ENCODE assay signal across 26 mouse cellular contexts in genomic region chr16:78442830-78443229, GRCm38 (mm10).
DNase-seq lines count a peak whose midpoint lies in the region; ATAC-seq and TF ChIP-seq lines count a peak whose summit lies in the region.
"Had no signal": no experiment of that assay in that cellular context is flagged by ENCODE, and none has a peak within 500 bp of the region (broad histone marks: within the 10 kb centered on the region; RNA-seq: fewer than 3 reads in every experiment).

No protein-coding gene starts in this region.

- peak overlapping the region; percentile 27 for H3K4me3 ChIP-seq in left cerebral cortex, adult 2 months
- H3K4me3 ChIP-seq: embryonic facial prominence, embryonic 10.5 days; embryonic facial prominence, embryonic 15.5 days; heart, embryonic 10.5 days; heart, embryonic 15.5 days; hindbrain, embryonic 12.5 days; liver, embryonic 12.5 days had no signal

- no peak for DNase-seq in frontal cortex, postnatal 14 days (ENCODE audit: low spot score in 2 of 2)
- no peak for DNase-seq in left cerebral cortex, adult 2 months (ENCODE audit: extremely low spot score in 1 of 2, low spot score in 2 of 2)
- DNase-seq in left cerebral cortex, postnatal 10 days (ENCODE audit: extremely low spot score in 1 of 2, low spot score in 2 of 2): no peak
- DNase-seq in brain, adult 2 months (ENCODE audit: low read depth, low spot score): peak; percentile 59
- peak; percentile 30 for DNase-seq in brain, embryonic 18.5 days (ENCODE audit: low read depth, low spot score)
- DNase-seq in right cerebral cortex, adult 2 months (ENCODE audit: low spot score in 2 of 2): no peak
- DNase-seq: adrenal gland, postnatal 14 days; cerebellum, adult 2 months; gastrocnemius, postnatal 25 days; heart, postnatal 36 days; kidney, adult 2 months; kidney, postnatal 36 days; left cerebral cortex, postnatal 4 days; liver, postnatal 0 days; lung, postnatal 36 days; spleen, adult 18-20 months; thymus, adult 18-20 months; thymus, postnatal 25 days had no signal

- H3K27ac ChIP-seq in left cerebral cortex, adult 2 months: peak overlapping the region; percentile 42
- H3K27ac ChIP-seq: embryonic facial prominence, embryonic 10.5 days; embryonic facial prominence, embryonic 15.5 days; heart, embryonic 10.5 days; heart, embryonic 15.5 days; hindbrain, embryonic 12.5 days; liver, embryonic 12.5 days had no signal

- intact Hi-C loops in left cerebral cortex, adult 2 months (cut with DNase I): loop anchor here (5.0 kb wide), 1 partner anchor 66 kb away; the partner anchor contains the start of gene Btg3
- intact Hi-C loops in left cerebral cortex, postnatal 10 days (cut with DNase I): no loop called here

- no peak for TF ChIP-seq CTCF in left cerebral cortex, adult 2 months (IDR thresholded peaks at IDR 0.05)

- ATAC-seq in frontal cortex, adult (ENCODE audit: low TSS enrichment): peak; percentile 64
- ATAC-seq: CD4-positive, CD25-positive, alpha-beta regulatory T cell, adult 4 months; liver, embryonic 12.5 days; liver, postnatal 0 days had no signal

Comparison
In these comparisons a context has a peak if more than half of its experiments do, and no peak if none do; other contexts are left out.
1. DNase-seq: peak in brain, adult 2 months (single experiment) and brain, embryonic 18.5 days (single experiment); none in frontal cortex, postnatal 14 days (0 of 2), left cerebral cortex, adult 2 months (0 of 2), left cerebral cortex, postnatal 10 days (0 of 2) and right cerebral cortex, adult 2 months (0 of 2).